Mouse (Mus musculus) testis, adult 2 months (tissue): ENCODE data around the gene Ap2m1. TPM values are rescaled to one million over a fixed set of nuclear protein-coding genes. Genes with fewer than 3 reads are reported as not detected.

Experiments used
- H3K27ac ChIP-seq: fragments of 200-500 bp; 2 replicates; pipeline ENCODE4 v1.5.1; 2012; ENCODE audit warnings: low read depth, low read length; ENCODE audit not compliant: control insufficient read depth, insufficient read depth
- H3K27me3 ChIP-seq: fragments of 200-500 bp; 2 replicates; pipeline ENCODE4 v1.6.1; 2012; ENCODE audit warnings: mild to moderate bottlenecking, low read length, moderate library complexity; ENCODE audit not compliant: control insufficient read depth, insufficient read depth
- H3K36me3 ChIP-seq: fragments of 200-500 bp; 2 replicates; pipeline ENCODE4 v1.6.1; 2012; ENCODE audit warnings: mild to moderate bottlenecking, low read length; ENCODE audit not compliant: control insufficient read depth, insufficient read depth
- H3K4me1 ChIP-seq: fragments of 200-500 bp; 2 replicates; pipeline ENCODE4 v1.6.1; 2012; ENCODE audit warnings: low read length; ENCODE audit not compliant: control insufficient read depth, insufficient read depth
- H3K4me3 ChIP-seq: fragments of 200-500 bp; 2 replicates; pipeline ENCODE4 v1.5.1; 2012; ENCODE audit warnings: low read depth, mild to moderate bottlenecking, low read length, moderate library complexity, mixed read lengths; ENCODE audit not compliant: control insufficient read depth
- CTCF ChIP-seq: fragments of 200-500 bp; IDR thresholded peaks from 2 replicates; pipeline ENCODE4 v1.5.1; 2012; ENCODE audit warnings: low read depth, mild to moderate bottlenecking, inconsistent platforms, low read length, moderate library complexity; ENCODE audit not compliant: control insufficient read depth, insufficient read depth, insufficient replicate concordance
- POLR2A ChIP-seq: fragments of 200-500 bp; IDR thresholded peaks from 2 replicates; pipeline ENCODE4 v1.6.1; 2012; ENCODE audit warnings: low read depth, mild to moderate bottlenecking, inconsistent platforms, low read length, moderate library complexity; ENCODE audit not compliant: control insufficient read depth
- polyA plus RNA-seq: library from polyadenylated mRNA; depleted of rRNA; stranded (reverse); fragments of >200 nt; gene quantifications from 2 replicates; pipeline ENCODE4 v1.2.3, GENCODE M21; 2012

Ap2m1 gene
- polyA plus RNA-seq, 1 experiment = 119 TPM

- peaks cover 4% of the 10 kb centered on the region for H3K4me1 ChIP-seq
- no peak for TF ChIP-seq CTCF
- no peak overlapping the region for H3K27ac ChIP-seq
- H3K27me3 ChIP-seq = no peaks in the 10 kb centered on the region
- no peak overlapping the region for H3K4me3 ChIP-seq
- H3K36me3 ChIP-seq = peaks cover 2% of the 10 kb centered on the region; the same call in 1 of the 2 replicates
These were observed 10.4 kb downstream of the Ap2m1 start for GRCm38 (mm10) chr16:20545696-20546095.

GRCm38 (mm10) chr16:20547423-20547822, 12.1 kb downstream of the Ap2m1 start:
- H3K4me1 ChIP-seq = peaks cover 4% of the 10 kb centered on the region
- H3K36me3 ChIP-seq = peaks cover 2% of the 10 kb centered on the region; the same call in 1 of the 2 replicates
- TF ChIP-seq CTCF (no peak), POLR2A (no peak)
- H3K4me3 ChIP-seq = peak overlapping the region; percentile 99
- H3K27ac ChIP-seq = peak overlapping the region; percentile 95; the same call in 1 of the 2 replicates
- no peaks in the 10 kb centered on the region for H3K27me3 ChIP-seq

GRCm38 (mm10) chr16:20548096-20548948, 13.0 kb downstream of the Ap2m1 start, which contains the start of gene Abcf3:
Gene Abcf3, plus strand, starts transcription at chr16:20548577.
- Histone ChIP-seq H3K36me3 (peaks cover 2% of the 10 kb centered on the region; the same call in 1 of the 2 replicates), H3K27me3 (no peaks in the 10 kb centered on the region), H3K27ac (peak within 1 kb of the TSS; percentile 95)

GRCm38 (mm10) chr16:20549161-20549560, 13.9 kb downstream of the Ap2m1 start:
- Histone ChIP-seq H3K27ac (peak overlapping the region; percentile 93), H3K36me3 (peaks cover 4% of the 10 kb centered on the region)
- TF ChIP-seq POLR2A = no peak
- TF ChIP-seq CTCF = no peak

More at GRCm38 (mm10) chr16:20548096-20548948, 13.0 kb downstream of the Ap2m1 start, which contains the start of gene Abcf3:
- Histone ChIP-seq H3K4me1 (peaks cover 4% of the 10 kb centered on the region), H3K4me3 (peak within 1 kb of the TSS; percentile 99)
- peak; percentile 98 for TF ChIP-seq POLR2A
- TF ChIP-seq CTCF = 0 out of 2 replicates have a peak, but pooled peaks have one; percentile 1

GRCm38 (mm10) chr16:20551691-20552090, 16.4 kb downstream of the Ap2m1 start:
- no peaks in the 10 kb centered on the region for H3K27me3 ChIP-seq
- peaks cover 5% of the 10 kb centered on the region for H3K36me3 ChIP-seq

More at GRCm38 (mm10) chr16:20549161-20549560, 13.9 kb downstream of the Ap2m1 start:
- Histone ChIP-seq H3K4me3 (peak overlapping the region; percentile 99), H3K27me3 (no peaks in the 10 kb centered on the region), H3K4me1 (peaks cover 4% of the 10 kb centered on the region)

GRCm38 (mm10) chr16:20552594-20552993, 17.3 kb downstream of the Ap2m1 start:
- no peak overlapping the region for H3K27ac ChIP-seq
- peaks cover 5% of the 10 kb centered on the region for H3K36me3 ChIP-seq
- no peak for TF ChIP-seq CTCF
- no peak for TF ChIP-seq POLR2A
- H3K27me3 ChIP-seq = no peaks in the 10 kb centered on the region
- peaks cover 4% of the 10 kb centered on the region for H3K4me1 ChIP-seq
- H3K4me3 ChIP-seq = no peak overlapping the region

More at GRCm38 (mm10) chr16:20551691-20552090, 16.4 kb downstream of the Ap2m1 start:
- TF ChIP-seq CTCF (no peak), POLR2A (no peak)
- Histone ChIP-seq H3K4me1 (peaks cover 4% of the 10 kb centered on the region), H3K4me3 (no peak overlapping the region), H3K27ac (no peak overlapping the region)

- Histone ChIP-seq H3K27ac (no peak overlapping the region), H3K4me1 (no peaks in the 10 kb centered on the region), H3K27me3 (no peaks in the 10 kb centered on the region), H3K36me3 (peaks cover 5% of the 10 kb centered on the region), H3K4me3 (no peak overlapping the region)
- TF ChIP-seq CTCF (no peak), POLR2A (no peak)
These were observed 19.7 kb downstream of the Ap2m1 start for GRCm38 (mm10) chr16:20555000-20555399.
